Mouse (Mus musculus): ENCODE results near the gene Kdm4d.
"Not testable (repeated sequence)": the region's sequence is repeated elsewhere in the genome, so short reads cannot be mapped to it uniquely, and the experiment has no call there.

Gene Kdm4d

DNA sequence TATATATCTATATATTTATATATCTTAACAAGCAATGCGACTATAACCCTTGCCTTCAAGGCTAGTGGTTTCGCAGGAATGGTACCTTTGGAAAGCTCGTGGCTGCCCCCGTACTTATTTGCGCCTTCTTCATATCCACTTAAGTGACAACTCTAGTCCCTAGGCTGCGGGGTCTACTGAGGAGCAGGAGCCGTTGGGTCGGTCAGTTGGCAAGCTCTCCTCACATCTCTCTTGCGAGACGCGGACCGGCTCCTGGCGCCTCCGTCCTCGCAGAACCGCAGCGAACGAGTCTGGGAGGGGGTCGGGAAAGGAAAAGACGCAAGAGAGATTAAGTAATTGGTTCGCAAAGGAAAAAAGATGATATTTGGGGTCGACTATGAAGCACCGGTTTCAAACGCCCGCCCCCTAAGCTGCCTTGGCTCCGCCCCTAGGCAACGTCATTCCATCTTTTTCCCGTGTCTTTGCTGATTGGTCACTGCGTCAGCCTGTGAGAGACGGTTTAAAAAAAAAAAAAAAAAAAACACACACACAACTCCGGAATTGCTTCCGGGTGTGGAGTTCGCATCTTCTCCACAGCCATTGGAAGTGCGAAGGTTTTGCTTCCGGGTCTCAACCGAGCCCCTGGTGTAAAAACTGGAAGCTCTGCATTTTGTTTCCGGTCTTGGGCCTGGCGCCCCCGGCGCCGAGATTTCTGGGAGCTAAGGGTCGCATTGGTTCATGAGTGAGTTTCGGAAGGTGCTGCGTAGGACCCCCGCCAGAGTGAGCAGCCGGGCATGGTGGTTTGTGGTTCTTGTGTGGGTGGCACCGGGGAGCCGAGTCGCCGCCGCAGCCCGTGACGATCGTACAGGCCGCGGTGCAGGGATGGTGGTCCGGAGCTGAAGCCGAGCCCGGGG is at the start of gene Kdm4d, which contains the start of gene Cwc15:
TSS of gene Kdm4d (minus strand) at position 460 of the 893 bp plus-strand sequence.
TSS of gene Cwc15 (plus strand) at position 595 of the 893 bp plus-strand sequence.
- peak; percentile 82 to 91 for DNase-seq (ENCODE audit: low spot score in 2 of 2)

DNA sequence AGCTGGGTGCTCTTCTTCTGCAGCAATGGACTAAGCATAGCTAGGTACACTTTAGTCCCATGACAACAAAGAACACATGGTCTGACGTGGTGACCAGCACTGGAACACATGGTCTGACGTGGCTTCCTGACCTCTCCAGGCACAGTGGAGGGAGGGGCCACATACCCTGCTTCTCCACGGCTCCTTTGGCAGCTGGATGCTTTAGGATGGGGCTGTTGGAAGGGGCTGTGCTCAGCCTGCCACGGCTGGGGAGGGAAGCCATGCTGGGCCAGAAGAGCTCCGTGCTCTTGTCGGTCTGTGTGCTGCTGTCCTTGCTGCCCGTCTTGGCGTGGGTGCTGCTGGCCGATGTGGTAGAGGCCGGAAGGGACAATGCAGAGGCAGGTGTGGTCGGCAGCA is 48.1 kb upstream of the Kdm4d start:
- no peak for DNase-seq (ENCODE audit: low spot score in 2 of 2)

DNA sequence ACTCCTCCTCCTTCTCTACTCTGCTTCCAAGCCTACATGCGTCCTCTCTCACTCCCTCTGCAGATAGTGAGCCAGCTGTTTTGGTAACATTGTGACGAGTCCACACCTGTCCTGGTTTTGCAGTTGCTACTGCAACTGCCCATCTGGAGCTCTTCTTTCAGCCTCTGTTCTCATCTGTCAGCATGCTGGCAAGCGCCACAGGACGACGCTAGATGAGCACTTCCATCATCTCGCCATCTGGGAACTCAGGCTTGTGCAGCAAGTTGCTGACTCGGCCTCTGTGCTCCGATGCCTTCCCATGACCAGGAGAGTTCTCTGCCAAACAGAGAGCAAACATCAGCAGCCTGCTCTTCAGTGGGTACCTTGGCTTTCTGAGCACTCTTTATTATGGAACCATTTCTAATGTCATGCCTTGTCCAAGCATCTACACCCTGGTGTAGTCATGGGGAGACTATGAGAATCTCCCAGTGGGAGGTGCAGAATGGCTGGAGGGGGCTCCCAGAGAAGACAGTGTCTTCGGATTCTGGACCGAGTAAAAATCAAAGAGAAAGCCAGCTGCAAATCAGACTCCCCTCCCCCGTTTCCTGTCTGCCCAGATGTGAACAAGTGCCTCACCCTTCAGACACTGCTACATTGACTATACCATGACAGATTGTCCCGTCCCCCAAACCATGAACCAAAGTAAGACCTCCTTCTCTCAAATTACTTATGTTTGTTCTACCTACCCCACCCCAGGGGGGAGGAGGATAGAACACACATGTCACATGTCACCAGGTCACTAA is 47.5 kb upstream of the Kdm4d start:
- DNase-seq (ENCODE audit: low spot score in 2 of 2), result no peak

DNA sequence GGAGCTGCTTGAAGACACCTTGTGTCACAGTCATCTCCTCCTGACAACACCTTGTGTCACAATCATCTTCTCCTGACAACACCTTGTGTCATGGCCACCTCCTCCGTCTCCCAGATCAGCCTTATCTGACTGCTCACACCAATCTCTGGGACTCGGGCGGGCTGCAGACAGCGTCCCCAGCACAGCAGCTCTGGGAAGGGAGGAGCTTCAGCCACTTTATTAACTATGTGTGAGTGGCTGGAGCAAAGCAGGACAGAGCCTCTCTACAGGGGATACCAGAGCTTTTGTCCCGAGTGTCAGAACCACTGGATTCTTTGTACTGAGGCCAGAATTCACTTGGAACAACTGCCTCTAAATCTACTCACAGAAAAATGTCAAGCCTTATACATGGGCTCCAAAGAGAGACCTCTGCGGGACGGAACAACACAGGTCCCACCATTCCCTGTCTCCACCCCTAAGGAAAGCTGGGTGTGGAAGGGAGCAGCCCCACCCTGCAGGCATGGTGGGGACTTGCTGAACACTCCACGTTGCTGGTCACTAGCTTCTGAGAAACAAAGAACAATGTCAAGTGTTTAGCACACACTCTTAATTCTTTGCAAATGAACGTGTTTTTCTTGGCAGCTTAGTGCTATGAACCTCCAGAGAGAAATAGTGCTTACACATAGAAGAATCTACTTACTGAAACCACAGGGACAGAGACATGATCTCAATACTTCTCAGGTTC is 43.9 kb upstream of the Kdm4d start:
- no peak for DNase-seq (ENCODE audit: low spot score in 2 of 2)

DNA sequence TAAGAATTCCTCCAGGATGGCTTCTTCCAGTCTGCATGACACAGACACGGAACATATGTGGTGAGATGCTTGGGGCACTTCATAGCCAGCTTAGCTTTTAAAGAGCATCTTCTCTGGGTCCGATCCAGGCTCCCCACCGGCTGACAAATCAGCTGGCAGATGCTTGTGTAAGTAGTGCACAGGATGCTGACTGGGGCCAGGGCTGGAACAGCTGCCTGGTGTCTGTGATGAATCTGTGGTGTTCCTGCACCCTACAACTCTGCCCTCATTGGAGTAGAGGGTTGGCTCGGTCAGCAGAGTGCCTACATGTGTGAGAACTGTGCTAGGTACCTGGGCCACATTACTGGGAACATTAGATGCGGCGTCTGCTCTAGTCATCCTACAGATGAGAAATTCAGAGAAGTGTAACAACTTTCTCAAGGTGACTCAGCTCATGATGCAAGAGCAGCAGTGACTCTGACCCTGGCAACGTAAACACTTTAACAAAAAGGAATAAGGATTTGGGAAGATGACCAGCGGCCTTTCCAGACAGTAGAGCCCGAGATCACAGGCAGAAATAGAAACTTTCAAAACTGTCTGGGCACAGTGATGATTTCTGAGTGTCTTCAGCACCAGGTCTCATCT is 34.7 kb upstream of the Kdm4d start:
- DNase-seq (ENCODE audit: low spot score in 2 of 2), result no peak

DNA sequence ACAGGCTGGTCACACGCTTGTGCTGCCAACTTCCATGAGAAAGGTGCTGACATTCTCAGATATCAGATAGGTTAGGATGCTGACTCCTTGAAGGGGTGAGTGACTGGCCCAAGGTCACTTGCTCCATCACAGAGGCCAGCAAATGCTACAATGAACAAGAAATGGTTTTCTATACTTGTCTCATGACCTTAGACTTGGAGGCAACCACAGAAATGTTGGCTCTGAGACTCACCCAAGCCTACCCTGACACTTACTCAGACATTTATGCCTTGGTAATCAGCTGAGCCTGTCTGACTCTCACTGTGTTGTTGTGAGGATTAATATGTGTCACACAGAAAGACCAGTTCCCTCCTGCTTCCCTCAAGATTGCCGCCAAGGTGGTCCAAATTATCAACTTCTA is 33.4 kb upstream of the Kdm4d start:
- no peak for DNase-seq (ENCODE audit: low spot score in 2 of 2)

DNA sequence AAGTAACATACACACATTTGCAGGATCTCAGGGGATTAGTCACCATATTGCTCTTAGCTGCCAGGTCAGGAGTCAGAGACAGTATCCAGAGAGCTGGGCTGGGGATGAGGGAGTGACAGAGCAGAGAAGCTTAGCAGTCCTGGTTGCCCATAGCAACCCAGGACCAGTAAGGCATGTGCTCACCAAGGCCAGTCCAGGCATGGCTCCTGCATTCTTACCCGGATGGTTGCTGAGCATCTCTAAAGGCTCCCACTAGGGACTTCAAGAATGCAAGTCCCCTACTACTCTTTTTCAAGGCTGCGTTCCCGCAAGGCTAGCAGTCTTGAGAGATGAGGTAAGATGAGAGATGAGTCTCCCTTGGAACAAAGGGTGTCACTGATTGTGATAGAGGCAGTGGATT is 32.0 kb upstream of the Kdm4d start:
- no peak for DNase-seq (ENCODE audit: low spot score in 2 of 2)

DNA sequence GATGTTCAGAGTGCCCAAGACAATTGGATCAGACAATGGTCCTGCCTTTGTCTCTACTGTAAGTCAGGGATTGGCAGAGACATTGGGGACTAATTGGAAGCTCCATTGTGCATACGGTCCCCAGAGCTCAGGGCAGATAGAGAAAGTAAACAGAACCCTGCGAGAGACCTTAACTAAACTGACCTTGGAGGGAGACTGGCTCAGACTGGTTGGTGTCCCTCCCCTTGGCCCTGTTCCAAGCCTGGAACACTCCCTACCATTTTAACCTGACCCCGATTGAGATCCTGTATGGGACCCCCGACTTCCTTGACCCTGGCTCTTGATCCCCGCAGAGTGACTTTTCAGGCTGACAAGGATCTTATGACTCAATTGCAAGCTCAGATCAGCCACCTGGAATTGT is 29.7 kb upstream of the Kdm4d start:
- no peak for DNase-seq (ENCODE audit: low spot score in 2 of 2)

DNA sequence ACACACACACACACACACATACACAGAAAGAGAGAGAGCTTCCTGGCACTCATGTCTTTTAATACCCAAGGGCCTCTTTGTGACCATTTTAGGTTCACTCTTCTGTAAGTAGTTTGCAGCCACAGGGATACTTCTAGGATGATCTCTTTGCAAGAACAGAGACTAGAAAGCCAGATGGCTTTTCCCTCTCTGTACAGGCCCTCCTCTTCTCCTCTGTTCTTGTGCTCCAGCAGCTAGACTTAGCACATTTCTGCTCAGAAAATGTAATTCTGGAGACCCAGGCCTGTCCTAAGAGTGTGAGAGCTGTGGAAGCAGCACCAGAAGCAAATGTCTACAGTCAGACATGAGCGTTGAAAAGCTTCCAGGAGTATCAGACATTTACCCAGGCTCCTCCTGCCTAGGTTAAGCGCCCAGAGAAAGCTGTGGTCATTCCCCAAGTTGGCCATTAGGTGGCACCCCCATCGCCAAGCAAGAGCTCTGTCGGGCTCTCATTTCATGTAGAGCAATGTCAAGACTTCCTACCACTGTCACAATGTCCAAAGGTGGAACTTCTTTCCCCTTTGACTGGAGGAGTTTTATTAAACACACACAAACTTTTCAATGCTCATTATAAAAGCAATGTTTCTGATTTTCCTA is 23.2 kb upstream of the Kdm4d start:
- DNase-seq (ENCODE audit: low spot score in 2 of 2), result peak; percentile 30 to 50

DNA sequence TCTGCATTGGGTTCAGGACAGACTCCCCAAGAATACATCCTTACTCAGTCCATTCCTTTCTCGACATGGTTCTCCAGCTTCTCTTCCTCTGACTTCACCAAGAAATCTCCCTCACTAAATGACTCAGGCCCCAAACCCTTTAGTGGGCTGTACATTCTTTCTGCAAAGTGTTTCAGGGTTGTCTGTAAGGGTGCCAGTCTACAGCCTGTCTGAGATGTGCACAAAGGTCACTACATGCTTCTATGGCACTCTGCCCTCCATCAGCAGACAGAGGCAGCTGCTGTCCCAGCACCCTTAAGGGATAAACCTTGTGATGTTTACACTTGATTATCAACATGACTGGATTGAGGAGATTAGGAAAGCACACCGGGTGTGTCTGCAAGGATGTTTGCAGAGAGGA is 21.4 kb upstream of the Kdm4d start:
- DNase-seq (ENCODE audit: low spot score in 2 of 2), result no peak

DNA sequence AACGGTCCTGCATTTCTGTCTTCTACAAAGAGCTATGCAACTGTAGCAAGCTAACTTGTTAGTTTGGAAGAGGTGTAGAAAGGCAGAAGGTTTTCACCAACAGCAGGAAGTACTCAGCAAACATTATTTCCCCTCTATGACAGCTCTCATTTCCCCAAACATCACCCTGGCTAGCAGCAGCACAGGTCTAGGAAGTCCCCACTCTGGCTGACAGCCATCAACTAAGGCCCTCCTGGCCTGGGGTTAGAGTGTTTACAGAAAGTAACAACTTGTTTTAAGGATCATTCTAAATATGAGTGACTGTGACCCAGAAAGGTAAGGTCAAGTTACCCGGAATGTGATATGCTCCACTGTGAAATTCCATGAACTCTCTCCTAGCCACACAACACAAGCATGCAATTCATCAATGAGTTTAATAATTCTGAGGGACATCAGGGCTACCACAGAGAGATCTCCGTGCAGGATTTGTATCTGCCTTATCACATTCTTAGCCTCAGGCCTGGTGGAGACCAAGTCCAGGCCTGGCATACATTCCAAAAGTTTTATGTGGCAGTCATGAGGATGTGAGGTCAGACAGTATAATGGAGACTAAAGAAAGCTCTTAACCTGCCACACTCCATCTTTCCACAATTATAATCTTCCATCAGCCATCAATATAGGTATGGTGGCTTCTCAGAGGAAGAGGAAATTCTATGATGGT is 20.8 kb upstream of the Kdm4d start:
- DNase-seq (ENCODE audit: low spot score in 2 of 2), result no peak

DNA sequence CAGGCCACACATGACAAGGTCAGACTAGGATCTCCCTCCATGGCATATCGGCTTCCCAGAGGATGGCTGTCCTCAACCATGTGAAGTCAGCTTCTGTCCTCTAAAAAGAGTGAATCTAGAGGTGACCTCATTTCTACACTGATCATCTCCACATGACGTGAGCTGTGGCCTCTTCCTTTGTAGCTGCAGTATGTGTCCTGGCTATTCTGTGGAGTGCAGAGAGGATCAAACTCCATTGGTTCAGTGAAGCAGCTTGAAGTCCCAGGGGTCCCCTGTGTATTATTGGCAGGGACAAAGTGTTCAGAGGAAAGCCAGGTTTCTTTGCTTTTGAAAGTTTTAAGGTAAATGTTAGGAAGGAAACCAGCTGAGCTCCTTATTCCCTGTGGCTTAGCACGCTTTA is 17.8 kb upstream of the Kdm4d start:
- no peak for DNase-seq (ENCODE audit: low spot score in 2 of 2)

DNA sequence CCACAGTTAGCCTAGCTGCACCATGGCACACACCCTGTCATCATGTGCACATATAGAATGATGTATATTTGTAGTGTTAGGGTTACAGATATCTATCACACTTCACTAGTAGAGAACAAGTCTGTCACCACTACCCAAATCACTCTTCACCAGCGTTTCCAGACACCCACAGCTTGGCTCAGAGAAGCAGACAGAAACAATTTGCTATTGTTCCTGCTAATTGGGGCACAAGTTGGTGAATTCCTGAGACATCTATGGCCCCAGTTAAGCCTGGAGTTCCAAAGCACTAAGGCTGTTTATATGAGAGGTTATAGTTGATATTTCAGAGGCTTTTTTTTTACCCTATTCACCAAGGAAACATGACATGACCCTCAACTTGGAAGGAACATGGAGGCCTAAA is 17.0 kb upstream of the Kdm4d start:
- no peak for DNase-seq (ENCODE audit: low spot score in 2 of 2)

DNA sequence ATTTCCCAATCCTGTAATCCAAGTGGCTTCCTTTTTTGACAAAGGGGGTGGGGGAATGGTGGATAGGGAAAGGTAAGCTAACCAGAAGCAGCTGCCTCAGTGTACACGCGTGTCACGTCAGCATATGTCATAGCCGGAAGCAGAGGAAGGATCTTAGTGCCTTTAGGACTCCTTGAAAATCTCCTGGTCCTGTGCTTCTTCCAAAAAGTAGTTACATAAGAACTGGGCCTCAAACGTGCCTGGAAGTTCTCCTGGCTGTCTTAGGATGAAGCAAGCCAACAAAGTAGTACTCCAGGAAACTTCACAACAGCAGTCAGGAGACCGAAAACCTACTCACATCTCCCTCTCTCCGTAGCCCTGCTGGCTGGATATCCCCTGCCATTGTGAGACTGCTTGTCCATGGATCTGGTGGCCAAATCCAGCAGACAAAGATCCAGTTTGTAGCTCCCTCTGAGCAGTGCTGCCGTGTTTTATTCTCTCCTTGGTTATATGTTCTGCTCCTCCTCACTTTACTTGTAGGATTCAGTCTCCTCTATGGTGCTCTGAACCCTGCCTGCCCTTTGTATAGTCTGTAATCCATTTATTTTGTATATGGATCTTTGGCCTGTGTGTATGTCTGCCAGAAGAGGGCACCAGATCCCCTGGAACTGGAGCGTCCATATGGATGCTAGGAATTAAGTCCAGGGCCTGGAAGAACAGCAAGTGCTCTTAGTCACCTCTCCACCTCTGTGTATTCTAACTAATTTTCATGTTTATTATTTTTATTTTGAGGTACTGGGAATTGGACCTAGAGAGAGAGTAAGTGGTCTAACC is 12.6 kb upstream of the Kdm4d start:
- DNase-seq (ENCODE audit: low spot score in 2 of 2), result no peak

DNA sequence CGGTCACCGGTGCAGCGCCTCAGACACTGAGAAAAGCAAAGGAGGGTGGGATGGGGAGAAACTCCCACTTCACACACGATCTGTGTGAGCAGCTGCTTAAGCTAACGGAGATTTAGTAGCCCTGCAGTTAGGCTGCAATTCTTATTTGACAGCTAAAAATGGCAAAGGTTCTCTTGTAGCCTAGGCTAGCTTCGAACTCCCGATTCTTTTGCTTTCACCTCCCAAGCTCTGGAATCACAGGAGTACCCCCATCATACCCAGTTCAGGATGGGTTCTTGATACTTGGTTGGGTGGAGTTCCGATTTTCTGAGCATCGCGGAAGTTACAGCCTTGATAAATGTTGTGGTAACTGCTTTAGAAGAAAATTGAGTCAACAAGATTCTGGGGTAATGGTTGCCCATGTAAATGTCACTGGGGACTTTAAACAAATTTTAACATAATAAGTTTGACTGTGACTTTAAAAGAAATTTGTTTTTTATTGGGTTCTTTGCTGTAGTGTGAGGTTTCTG is 688 bp upstream of the Kdm4d start:
- DNase-seq (ENCODE audit: low spot score in 2 of 2), result no peak

DNA sequence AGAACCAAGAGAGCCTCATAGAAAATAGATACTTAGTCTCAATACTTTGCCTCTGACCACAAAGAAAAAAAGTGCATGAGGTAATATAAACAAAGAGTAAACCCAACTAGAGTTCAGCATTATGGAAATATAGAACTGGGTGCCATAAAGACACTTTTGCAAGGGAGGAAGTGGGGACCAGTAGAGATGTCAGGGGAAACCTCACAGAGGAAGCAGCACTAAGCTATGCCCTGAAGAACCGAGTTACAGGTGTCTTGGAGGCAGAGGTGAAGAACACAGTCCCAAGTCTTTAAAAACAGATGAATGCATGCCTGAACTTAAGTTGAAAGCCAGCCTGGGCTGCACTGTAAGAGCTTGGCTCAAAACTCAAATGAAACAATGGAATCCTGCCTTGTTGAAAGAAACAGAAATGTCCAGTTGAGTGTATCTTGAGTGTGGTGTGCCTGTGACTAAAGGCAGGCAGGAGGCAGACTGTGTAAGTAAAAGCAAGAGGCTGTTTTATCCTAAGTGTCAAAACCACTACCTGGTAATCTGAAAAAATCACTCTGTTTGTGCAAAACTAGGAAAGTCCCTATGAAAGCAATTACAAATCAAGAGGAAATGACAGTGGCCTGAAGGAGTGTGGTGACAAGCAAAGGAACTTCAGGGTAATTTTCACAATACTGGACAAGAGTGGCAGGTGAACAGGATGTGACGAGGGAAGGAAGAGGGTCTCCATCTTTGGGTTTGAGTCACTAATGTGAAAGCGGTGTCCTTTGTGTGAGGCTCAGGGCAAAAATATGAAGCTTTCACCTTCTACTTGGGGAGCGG is 1.2 kb downstream of the Kdm4d start:
- no peak for DNase-seq (ENCODE audit: low spot score in 2 of 2)

DNA sequence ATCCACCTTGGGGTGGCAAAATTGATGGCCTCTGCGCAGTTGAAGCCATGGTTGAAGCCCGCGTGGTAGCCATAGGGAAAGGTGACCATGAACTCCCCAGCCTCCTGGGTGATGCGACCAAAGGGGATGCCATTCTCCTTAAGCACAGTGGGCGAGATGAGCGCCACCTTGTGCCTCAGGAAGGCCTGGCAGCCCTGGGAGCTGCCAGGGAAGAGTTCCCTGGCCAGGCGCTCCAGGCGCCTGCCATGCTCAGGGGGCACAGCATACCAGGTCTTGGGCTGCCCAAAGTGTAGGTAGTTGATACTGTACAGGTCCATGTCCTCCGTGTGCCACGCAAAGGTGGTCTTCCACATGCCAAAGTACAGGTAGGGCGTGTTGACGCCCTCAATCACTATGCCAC is 36.6 kb downstream of the Kdm4d start:
- not testable (repeated sequence) for DNase-seq (ENCODE audit: low spot score in 2 of 2)

DNA sequence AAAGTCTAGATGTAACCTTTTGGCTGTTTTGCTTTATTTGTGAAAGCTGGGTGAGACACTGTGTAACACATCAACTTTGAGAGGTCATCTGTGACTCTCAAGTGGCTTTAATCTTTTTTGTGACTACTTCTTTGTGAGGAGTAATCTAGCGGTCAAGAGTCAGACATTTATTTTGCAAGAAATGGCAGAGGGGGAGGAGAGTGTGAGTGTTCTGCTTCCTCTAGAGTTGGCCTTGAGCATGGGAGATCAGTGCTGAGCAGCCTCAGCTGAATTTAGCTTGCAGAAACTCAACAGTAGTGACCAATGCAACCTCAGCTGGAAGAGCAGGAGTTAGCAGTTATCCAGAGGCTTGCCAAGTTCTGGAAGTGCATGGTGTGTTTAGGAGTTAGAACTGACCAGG is 37.7 kb downstream of the Kdm4d start:
- DNase-seq (ENCODE audit: low spot score in 2 of 2), result not testable (repeated sequence)

DNA sequence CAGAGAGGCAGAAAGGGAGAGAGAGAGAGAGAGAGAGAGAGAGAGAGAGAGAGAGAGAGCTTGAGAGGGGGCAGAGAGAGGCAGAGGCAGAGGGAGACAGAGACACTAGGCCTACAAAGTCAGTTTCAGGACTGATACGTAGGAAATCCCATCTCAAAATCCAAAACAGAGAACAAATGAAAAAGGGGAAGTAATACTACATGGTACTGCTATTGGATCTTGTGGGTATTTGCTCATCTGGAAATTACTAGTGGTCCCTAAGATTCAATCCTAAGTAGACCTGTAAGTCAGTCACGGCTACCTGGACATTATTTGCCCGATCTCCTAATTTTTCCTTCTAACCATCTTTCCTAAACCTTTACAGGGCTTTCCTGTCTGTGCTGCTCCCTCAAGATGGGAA is 44.0 kb downstream of the Kdm4d start:
- no peak for DNase-seq (ENCODE audit: low spot score in 2 of 2)
